Mouse (Mus musculus): Measurements from ENCODE around the gene Hsd17b7.

DNA sequence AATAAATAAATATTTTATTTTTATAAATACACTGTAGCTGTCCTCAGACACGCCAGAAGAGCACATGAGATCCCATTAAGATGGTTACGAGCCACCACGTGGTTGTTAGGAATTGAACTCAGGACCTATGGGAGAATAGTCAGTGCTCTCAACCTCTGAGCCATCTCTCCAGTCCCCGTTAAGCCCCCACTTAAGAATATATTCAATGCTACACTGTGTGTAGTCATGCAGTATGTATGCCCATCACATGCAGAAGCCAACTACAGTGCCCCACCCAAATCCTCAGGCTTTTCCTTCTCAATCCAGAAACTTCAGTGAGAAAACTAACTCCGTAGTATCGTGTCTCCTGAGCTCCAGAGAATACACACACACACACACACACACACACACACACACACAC lies 59.4 kb downstream of the Hsd17b7 start:
- TF ChIP-seq POLR2A (IDR thresholded peaks at IDR 0.05; ENCODE audit: control insufficient read depth, extremely low read depth, insufficient read depth, low read length, poor library complexity): no peak
- TF ChIP-seq CTCF (IDR thresholded peaks at IDR 0.05; ENCODE audit: borderline replicate concordance, control insufficient read depth, extremely low read depth, insufficient read depth, low read length, poor library complexity): no peak
